Mouse (Mus musculus) retina, postnatal 7 days (tissue): ENCODE results near the gene Wdr77.
A peak's percentile ranks its signal among the peaks of the same experiment; 100 is the strongest.
"Not testable (repeated sequence)": the region's sequence is repeated elsewhere in the genome, so short reads cannot be mapped to it uniquely, and the experiment has no call there.

Source experiments
- DNase-seq: peaks from one replicate; pipeline ENCODE4 v3.0.0-alpha.2; 2012; ENCODE audit warnings: low read depth, low spot score

Gene Wdr77

DNA sequence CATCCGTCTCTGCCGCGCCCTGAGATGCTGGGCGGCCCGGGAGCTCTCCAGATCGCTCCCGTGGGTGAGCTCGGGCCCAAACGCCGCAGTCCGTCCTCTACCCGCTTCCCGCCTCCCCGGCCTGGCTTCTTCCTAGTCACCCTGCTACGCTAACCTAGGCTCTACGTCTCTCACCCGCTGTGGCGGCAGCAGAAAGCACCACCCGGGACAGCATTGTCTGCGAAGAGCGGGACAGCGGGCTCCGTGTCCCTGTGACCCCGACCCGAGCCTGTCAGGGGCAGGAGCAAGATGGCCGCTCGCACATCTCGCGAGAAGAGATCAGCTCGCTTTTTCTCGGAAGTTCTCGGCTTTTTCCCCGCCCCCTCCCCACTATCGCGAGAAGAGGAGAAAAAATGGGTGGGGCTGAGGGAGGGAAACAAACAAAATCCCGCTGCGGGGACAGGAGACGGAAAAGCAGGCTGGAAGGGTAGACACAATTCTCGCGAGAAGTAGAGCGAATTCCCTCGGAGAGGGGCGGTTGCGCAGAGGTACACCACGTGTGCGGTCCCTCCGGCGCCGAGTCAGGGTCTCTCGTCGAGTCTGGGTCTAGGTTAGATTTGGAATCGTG, at the start of gene Wdr77:
TSS of gene Wdr77 (plus strand) at position 396 of the 607 bp plus-strand sequence.
- peak; percentile 100 for DNase-seq

DNA sequence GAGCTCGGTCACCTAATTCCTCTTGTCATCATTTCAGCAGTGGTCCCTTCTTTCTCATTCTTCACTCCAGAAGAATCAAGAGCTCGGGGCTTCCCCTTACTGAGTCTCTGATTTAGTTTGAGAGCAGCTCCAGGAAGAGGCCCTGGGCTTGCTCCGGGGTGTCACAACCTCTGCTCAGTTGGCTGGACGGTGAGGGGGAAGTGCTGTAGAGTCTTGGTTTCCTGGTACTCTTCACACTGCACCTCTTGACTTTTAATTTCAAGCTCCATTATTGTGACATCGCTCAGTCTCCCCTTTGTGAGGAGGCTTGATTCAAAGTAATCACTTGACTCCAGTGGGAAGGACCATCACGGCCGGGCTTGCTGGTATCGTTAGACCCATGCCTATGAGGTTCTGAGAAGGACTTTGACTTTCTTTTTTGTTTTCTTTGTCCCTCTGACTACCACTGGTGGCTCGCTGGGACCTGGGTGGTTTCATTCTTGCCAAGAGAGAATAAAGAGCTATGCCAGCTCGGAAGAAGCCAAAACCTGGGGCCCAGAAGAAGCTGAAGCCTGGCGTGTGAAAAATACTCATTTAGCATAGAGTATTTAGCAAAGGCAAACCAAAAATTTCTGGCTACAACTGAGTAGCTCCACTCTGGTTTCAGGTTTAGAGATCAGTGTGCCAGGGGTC, 48.5 kb upstream of the Wdr77 start:
- no peak for DNase-seq

DNA sequence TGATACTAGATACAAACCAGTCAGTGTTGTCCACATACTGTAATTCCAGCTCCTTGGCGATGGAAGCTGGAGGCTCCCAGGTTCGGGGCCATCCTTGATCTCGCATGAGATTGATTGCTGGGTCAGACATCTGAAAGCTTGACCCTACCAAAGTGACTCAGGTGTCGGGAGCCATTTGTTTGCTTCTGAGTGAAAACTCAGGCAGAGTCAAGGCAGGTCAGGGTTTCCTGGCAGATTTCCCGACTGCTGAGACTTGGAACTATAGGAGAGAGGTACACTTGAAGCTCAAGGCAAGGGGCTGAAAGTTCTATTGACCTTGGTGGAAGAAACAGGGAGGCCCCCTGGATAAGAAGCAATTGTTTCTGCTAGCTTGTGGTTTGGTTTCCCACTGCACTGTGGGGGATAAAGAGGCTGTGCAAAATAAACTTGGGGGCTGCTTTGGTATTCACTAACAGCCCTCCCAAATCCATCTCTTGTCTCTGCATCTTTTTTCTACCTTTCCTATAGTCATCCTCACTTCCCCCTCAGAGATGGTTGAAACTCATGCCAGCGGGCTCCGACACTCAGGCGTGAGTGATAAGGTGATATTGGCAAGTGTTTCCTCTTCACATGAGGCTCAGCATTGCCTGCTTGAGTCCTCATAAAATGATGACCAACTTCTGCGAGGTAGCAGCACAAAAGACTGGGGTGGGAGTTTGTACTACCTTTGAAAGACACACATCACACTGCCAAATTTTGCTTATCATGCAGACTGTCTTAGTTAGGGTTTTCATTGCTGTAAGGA, 46.9 kb upstream of the Wdr77 start:
- no peak for DNase-seq

DNA sequence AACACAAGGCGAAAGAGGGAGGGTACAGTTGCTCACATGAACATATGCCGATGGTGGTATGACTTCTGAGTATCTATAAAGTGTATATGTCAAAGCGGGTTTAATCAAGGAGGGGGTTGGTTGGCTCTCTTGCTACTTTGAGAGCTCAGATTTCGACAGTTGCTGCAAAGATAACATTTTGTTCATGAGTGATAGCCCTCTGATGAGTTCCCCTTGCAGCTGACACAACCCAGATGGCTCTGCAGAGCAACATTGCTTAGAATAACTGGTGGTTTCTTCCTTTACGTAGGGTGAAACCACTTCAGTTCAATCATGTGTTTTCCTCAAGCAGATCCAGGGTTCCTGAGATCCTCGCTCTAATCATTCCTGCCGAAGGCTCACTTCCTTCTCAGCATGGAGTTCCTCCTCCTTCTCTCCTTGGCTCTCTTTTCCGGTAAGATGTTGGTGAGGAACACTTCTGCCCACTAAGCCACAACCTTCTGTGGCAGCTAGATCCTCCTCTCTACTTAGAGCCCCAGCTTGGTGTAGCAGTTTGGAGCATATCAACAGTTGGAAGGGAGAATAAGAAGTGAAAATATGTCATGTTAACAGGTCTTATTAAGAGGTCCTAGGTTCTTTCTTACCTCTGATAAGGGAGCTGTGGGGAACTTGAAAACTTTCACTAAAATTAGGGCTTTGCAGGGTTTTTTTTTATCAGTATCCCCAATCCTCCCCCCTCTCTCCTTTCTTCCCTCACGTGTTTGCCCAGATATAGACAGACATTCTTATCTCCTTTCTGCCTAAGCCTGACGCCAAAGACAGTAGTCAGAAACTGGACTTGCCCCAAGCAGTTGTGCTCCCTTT, 45.1 kb upstream of the Wdr77 start:
- DNase-seq = no peak

DNA sequence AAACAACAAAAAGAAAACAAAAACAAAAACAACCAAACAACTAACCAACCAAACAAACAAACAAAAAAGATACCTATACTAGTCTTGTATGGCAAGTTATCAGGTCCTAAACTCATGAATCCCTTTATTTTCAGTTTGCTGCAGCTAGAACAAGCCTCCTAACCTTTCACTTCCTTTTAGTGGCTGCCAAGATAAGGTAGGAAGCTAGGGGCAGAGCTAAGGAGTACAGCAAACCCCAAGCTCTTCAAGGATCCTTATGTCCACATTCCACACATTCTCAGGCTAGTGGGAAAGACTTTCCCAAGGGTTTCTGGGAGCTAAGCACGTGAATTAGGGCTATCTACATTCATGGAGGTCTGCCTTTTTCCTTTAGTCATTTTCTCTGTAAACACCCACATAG, 43.9 kb upstream of the Wdr77 start:
- no peak for DNase-seq

DNA sequence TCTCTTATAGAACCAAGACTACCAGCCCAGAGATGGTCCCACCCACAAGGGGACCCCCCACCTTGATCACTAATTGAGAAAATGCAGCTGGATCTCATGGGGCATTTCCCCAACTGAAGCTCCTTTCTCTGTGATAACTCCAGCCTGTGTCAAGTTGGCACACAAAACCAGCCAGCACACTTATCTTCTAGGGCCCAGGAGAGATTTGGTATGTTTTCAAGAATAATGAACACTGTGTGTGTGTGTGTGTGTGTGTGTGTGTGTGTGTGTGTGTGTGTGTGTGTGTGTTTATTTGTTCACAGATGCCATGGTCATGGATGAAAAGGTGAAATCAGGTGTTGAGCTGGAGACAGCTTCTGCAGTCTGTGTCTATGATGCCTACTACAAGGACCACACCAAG, 42.7 kb upstream of the Wdr77 start:
- DNase-seq = not testable (repeated sequence)

DNA sequence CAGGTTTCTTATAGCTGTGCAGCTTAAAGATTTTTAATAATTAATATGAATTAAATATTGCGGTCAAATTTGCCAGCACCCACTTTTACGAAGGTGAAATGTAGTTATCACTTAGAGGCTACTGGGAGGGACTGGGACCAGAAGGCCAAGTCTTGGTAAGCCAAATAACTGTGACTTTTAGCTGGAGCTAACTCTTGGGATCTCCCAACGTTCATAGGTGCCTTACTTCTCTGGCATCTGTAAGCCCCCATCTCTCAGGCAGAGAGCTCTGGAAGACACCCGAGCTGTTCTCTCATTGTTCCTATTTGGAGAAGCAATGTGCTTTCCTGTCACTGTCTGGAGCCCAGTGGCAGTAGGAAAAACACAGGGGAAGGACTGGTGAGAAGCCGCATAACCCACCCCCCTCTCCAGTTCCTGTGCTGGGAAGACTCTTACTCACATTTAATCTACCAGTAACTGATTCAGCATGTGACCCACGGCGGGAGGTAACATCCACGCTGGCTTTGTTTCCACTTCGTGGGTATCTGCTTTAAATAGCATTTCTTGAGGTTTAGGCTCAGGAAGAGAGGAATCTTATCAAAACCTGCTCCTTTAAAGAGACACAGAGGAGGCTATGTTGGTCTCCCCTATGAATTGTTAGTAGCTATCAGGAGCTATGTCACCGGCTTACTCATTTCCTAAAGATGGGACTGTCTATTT, 41.4 kb upstream of the Wdr77 start:
- DNase-seq = no peak

DNA sequence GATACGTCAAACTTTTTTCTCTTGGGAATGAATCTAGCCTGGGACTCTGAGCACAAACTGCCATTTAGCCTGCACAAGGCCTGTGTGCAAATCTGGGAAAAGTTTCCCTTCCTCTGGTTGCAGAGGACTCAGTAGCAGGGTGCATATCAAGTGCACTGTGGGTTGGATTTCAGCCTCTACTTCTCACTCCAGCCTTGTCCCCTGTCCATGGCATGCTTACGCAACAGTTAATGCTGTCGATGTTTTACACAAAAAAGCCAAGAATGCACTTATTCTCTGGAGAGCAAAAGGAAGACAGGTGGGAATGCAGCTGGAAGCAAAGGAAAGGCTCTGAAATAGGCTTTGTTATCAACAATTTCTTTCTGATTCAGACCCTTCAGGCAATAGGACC, 40.8 kb upstream of the Wdr77 start:
- no peak for DNase-seq

DNA sequence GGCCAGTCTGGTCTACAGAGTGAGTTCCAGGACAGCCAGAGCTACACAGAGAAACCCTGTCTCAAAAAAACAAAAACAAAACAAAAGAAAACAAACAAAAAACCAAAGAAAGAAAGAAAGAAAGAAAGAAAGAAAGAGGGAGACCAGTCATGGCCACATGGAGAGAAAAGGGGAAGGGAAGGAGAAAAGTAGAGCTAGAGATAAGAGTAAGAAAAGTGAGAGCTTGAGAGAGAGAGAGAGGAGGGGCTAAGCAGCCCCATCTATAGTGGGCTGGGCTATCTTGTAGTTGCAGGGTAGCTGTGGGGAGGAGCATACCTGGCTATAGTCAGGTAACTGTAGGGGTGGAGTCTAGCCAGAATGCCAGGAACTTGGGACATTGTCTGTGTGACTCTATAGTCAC, 38.4 kb upstream of the Wdr77 start:
- not testable (repeated sequence) for DNase-seq

DNA sequence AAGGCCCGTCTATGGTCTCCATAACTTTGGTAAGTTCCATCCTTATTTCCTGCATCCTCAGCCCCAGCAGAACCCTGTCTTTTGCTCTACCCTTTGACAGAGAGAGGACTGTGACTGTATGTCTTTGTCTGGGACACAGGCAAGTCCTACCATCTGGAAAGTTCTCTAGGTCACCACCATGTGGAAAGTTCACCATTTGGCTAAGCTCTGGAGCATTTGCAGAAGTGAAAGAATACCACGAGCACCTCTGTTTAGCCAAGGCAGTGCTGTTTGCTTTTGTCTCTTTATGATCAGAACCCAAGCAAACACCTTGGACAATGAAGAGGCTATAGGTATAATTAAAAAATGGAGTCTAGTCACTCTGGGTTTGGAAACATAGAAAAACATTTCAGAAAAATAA, 37.2 kb upstream of the Wdr77 start:
- DNase-seq = no peak

DNA sequence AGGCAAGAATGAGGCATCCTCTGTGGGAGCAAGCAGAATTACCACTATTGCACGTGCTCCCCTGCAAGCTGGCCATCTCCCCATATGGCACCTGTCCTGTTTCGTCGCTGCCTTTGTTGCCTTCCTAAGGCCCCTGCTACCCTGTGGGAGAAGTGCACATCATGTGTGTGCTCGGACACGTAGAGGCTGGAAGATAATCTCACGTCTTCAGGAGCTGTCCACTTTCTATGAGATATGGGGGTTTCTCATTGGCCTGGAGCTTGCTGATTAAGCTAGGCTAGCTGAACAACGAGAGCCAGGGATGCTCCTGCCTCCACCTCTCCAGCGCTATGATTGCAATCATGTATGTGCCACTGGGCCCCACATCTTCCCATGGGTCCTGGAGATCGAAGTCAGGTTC, 34.6 kb upstream of the Wdr77 start:
- no peak for DNase-seq

DNA sequence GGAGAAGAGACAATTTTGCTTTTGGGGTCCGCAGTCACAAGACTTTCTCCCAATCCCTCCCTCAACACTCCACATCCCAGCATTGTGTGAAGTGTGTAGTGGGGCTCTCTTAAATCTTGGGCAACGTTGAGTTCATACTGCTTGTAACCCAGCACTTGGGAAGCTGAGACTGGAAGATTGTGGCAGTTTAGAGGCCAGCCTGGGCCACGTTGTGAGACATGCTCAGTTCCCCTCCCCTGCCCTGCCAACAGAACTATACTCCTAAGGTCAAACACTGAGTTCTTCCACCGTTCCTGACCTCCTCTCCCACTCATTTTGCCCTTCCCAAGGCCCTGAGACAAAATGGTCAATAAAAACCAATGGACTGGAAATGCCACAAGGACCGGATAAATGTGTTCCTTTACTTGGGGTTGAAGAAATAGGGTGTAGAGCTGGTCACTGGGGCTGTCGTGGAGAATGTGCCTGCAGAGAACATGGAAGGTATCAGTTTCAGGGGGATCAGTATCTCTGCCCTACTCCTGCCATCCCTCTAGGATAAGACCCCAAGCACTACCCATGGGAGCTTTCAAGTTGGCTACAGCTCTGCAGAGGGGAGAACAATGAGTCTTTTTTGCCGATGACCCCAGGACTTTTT, 31.5 kb upstream of the Wdr77 start:
- no peak for DNase-seq

DNA sequence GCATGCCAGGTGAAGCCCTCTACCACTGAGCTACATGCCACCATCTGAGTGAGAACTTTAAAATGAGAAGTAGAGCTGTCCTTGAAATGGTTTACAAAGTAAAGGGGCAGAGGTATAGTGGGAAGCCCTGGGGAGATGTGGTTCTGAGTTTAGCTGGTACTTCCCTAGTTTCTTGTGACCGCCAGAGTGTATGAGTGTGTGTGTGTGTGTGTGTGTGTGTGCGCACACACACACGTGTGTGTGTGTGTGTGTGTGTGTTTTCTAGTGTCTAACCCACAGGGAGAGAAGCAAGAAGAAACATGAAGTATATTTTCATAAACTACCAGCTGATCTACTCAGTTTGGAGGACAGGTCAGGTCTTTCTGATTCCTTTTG, 31.0 kb upstream of the Wdr77 start:
- no peak for DNase-seq

DNA sequence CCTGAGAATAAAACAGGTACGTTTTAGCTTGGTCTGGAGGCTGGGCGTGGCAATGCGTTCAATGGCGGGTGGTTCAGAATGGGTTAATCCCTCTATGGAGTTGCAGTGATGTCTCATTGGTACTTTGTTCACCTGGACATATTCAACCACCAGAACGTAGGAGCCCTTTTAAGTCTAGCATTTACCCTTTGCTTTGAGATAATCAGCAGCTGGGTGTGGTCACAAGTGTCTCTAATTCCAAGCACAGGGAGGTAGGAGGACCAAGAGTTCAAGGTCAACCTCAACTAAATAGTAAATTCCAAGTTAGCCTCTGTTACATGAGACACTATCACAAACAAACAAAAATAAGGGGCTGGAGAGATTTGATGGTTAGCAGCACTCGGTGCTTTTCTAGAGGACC, 30.4 kb upstream of the Wdr77 start:
- no peak for DNase-seq

DNA sequence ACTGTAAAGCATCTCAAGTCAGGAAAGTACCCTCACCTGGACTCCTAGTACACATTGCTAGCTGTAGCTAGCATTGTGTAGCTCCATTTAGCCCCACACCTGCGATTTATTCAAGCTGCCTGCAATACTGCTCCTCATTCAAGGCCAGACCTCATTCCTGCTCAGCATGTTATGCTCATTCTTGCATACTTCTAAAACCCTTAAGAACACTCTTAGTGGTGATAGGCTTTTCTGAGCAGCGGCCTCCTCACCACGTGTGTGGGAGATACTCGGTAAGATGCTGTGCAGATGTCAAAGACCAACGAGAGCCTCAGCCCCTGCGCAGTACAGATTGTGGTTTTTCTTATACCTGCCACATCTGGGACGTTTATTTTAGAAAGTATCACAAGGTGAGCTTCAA, 29.3 kb upstream of the Wdr77 start:
- DNase-seq = no peak

DNA sequence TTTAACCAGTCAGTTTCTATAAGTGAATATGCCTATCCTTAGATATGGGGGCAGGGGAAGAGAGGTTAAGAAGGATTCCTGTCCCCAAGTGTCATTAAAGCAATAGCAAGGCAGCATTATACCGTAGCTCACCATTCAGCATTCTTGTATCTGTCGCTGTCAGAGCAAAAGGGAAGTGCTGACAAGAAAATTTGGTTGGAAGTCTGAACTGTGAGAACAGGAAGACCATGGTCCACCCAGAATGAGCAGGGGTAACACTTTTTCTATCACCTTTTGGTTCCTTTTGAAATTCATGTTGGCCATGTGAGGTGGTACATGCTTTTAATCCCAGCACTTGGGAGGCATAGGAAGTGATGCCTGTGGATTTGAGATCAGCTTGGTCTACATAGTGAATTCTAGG, 28.1 kb upstream of the Wdr77 start:
- no peak for DNase-seq

DNA sequence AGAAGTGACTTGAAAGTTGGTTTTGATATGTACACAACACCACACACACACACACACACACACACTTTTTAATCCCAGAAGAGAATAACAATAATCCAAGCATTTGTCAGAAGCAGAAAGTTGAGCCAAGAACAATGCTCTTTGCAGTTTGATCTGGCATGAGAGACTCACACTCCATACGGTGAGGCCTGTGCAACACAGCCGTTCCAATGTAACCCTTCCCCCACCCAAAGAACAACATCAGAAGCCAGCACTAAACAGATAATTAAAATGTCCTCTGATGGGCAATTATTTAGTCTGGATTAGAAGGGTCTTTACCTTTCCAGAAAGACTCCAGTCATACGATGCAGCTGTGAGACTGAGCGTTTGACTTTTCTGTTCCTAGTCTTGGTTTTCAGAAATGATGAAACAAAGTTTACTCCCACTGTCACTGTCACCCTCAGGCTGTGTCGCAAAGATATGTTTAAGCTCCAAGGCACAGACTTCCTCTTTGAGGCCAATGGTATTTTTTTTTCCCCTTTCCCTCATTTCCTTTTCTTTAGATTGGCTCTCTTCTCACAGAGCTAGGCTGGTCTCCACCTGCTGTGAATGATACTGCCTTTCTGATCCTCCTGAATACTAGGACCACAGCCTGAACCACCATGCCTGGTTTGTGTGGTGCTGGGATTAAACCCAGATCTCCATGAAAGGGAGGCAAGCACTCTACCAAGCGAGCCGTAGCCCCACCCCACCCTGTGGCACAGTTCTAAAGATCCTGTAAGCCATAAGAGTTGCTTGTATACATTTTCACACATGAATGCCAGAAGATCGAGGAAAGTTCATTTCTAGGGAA, 26.7 kb upstream of the Wdr77 start, which contains the start of gene I830077J02Rik:
TSS of gene I830077J02Rik (minus strand) at position 425 of the 832 bp plus-strand sequence.
- DNase-seq = no peak

DNA sequence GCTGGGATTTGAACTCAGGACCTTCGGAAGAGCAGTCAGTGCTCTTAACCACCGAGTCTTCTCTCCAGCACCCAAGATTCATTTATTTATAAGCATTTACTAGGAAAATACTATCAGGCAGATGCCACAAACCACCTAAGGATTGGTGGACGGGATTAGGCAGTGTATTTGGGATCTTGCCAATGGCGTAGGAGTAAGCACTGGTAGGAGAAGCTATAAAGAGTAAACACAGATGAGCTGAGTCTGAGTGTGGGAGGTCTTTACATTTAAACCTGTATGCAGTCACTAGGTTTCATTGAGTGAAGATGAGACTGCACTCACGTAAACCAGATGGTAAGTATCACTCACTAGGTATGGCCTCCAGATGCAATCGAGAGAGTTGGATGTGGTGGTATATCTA, 25.2 kb upstream of the Wdr77 start:
- no peak for DNase-seq

DNA sequence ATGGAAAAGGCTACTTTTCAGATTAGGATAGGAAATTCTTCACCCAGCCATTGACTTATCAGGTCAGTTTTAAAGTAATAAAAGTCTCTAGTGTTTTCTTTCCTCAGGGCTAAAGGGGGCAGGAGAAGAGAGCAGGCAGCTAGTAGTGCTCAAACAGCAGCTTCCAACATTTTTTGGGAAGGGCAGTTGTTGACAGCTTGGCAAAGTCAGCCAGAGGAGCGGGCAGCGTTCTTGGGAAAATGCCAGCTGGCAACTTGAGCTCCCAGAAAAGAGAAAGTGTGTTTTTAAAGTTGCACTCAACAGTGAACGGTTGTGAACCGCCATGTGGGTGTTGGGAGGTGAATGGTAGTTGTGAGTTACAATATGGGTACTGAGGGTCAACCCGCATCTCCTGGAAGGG, 24.1 kb upstream of the Wdr77 start:
- no peak for DNase-seq

DNA sequence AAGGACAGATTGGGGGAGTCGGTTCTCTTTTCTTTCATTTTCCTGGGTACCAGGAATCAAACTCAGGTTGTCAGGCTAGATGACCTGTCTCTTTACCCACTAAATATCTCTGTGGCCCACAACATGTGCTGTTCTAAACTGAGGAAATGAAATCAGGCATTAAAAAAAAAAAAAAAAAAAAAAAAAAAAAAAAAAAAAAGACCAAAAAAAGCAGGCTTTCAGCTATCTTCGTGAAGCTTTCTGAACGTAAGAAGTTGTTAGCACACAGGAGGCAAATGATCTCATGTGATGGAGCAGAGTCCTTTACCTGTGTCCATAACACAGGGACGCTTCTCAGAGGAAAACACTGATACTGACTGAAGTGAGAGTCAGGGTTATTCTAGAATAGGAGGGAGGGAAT, 23.1 kb upstream of the Wdr77 start:
- no peak for DNase-seq
